Comparison of ENCODE assay signal across 8 mouse cellular contexts in the genomic region with DNA sequence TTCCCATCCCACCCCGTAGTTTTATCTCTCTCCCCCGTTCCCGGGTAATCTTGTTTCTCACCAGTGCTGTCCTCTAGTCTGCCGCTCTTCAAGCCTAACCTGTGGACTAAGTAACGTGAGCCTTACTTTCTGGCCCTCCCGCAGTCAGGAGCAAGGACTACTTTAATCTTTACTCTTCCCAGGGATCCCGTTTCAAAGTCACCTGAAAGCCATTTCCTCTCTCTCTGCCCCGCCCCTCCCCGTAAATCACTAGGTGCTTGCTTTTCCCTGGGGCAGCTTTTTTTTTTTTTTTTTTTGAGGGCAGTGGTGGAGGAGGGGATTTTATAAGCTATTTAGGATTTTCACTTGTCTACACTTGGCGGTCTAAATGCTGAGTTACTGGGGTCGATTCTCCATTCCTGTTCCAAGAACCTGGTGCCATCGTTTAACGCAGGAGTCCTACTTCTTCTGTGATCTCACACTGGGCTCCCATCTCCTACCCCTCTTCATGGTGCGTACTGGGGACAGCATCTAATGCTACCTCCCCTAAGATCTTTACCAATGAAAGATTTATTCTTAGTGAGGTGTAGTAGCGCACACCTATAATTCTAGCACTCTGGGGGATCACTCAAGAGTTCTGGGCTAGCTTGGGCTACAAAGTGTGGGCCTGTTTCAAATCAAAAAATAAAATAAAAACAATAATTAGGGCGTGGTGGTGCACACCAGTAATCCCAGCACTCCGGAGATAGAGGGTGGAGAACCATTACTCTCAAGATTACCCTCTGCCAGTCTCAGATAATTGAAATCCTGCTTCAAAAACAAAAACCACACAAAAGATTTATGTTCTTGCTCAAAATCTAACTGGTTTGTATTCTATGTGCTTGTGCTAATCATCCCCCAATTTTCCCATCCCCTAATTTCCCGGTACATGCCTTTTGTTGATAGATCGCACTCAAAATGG. TPM values are rescaled to one million over a fixed set of nuclear protein-coding genes. Genes with fewer than 3 reads are reported as not detected.
DNase-seq lines count a peak whose midpoint lies in the region; ATAC-seq lines count a peak whose summit lies in the region.

No protein-coding gene starts in this region.

- peak overlapping the region; percentile 92 for H3K9ac ChIP-seq in heart, embryonic 13.5 days
- peak overlapping the region; percentile 61; the same call in 1 of the 2 replicates for H3K9ac ChIP-seq in midbrain, embryonic 13.5 days (replicated peaks)

- no peak for ATAC-seq in heart, embryonic 13.5 days (ENCODE audit: extremely low read depth, insufficient number of reproducible peaks, low FRiP score, low TSS enrichment)
- no peak for ATAC-seq in midbrain, embryonic 13.5 days

- H3K36me3 ChIP-seq in heart, embryonic 13.5 days: no peaks in the 10 kb centered on the region
- no peaks in the 10 kb centered on the region for H3K36me3 ChIP-seq in embryonic facial prominence, embryonic 10.5 days (replicated peaks)
- H3K36me3 ChIP-seq in midbrain, embryonic 13.5 days: no peaks in the 10 kb centered on the region

- no peaks in the 10 kb centered on the region for H3K9me3 ChIP-seq in heart, embryonic 13.5 days
- no peaks in the 10 kb centered on the region for H3K9me3 ChIP-seq in embryonic facial prominence, embryonic 10.5 days
- H3K9me3 ChIP-seq in midbrain, embryonic 13.5 days: no peaks in the 10 kb centered on the region

- peak overlapping the region; percentile 71 for H3K4me3 ChIP-seq in heart, embryonic 13.5 days
- H3K4me3 ChIP-seq in embryonic facial prominence, embryonic 10.5 days: peak overlapping the region; percentile 82
- H3K4me3 ChIP-seq in midbrain, embryonic 13.5 days (replicated peaks): peak overlapping the region; percentile 58

- H3K4me1 ChIP-seq in heart, embryonic 13.5 days: peaks cover 46% of the 10 kb centered on the region
- H3K4me1 ChIP-seq in embryonic facial prominence, embryonic 10.5 days: peaks cover 59% of the 10 kb centered on the region
- peaks cover 27% of the 10 kb centered on the region for H3K4me1 ChIP-seq in midbrain, embryonic 13.5 days (replicated peaks)

- no peak for DNase-seq in heart, adult 8-10 months (ENCODE audit: low spot score)
- peak; percentile 45 for DNase-seq in embryonic facial prominence, embryonic 10.5 days (ENCODE audit: low spot score)
- DNase-seq in kidney, adult 18-20 months: peak; percentile 75
- DNase-seq in layer of hippocampus, postnatal 25 days (ENCODE audit: extremely low spot score in 1 of 2, low spot score in 1 of 2): no peak
- DNase-seq in spleen, postnatal 14 days (ENCODE audit: low spot score in 2 of 2): no peak
- DNase-seq in T-cell, adult 2 months (ENCODE audit: low spot score): no peak

- peaks cover 32% of the 10 kb centered on the region for H3K27me3 ChIP-seq in heart, embryonic 13.5 days (replicated peaks)
- H3K27me3 ChIP-seq in embryonic facial prominence, embryonic 10.5 days (replicated peaks; ENCODE audit: low read depth, poor library complexity, severe bottlenecking): peaks cover 88% of the 10 kb centered on the region
- H3K27me3 ChIP-seq in midbrain, embryonic 13.5 days: peaks cover 86% of the 10 kb centered on the region

- peak overlapping the region; percentile 95 for H3K4me2 ChIP-seq in heart, embryonic 13.5 days
- H3K4me2 ChIP-seq in midbrain, embryonic 13.5 days (replicated peaks): peak overlapping the region; percentile 93

- H3K27ac ChIP-seq in heart, embryonic 13.5 days (replicated peaks): 0 out of 2 replicates have a peak overlapping the region, but pooled peaks have one; percentile 89
- no peak overlapping the region for H3K27ac ChIP-seq in embryonic facial prominence, embryonic 10.5 days (replicated peaks)
- H3K27ac ChIP-seq in midbrain, embryonic 13.5 days: no peak overlapping the region

- WGBS in heart, embryonic 13.5 days: 6% methylated on average over 19 of the region's 19 CpGs
- WGBS in embryonic facial prominence, embryonic 10.5 days: 2% methylated on average over 19 of the region's 19 CpGs
- 3% methylated on average over 19 of the region's 19 CpGs for WGBS in midbrain, embryonic 13.5 days

RNA-seq across cellular contexts. Expression of a gene that starts 1.6 kb away (rescaled TPM):
- polyA plus RNA-seq in heart, embryonic 13.5 days (2015; fragmentation: Nextera tagmentation; extraction: Ambion mirVana): 6.5 and 7.2 TPM in 2 replicates
- total RNA-seq in heart, adult 8-10 months (2022): 10 to 100 TPM; 11.4 to 14.3 (median 13.2) TPM
- 3.3 and 3.9 TPM in 2 replicates for polyA plus RNA-seq in embryonic facial prominence, embryonic 10.5 days (2016; fragmentation: Nextera tagmentation; extraction: Ambion mirVana)
- polyA plus RNA-seq in midbrain, embryonic 13.5 days (2015; fragmentation: Nextera tagmentation; extraction: Ambion mirVana): 0.78 and 1.4 TPM in 2 replicates
- 10 to 100 TPM; 23.2 to 27.5 TPM for total RNA-seq in layer of hippocampus, postnatal 25 days (2021)

Comparison
In these comparisons a context has a peak if more than half of its experiments do, and no peak if none do; other contexts are left out.
1. DNase-seq: peak in embryonic facial prominence, embryonic 10.5 days (single experiment) and kidney, adult 18-20 months (single experiment); none in heart, adult 8-10 months (single experiment), layer of hippocampus, postnatal 25 days (0 of 2), spleen, postnatal 14 days (0 of 2) and T-cell, adult 2 months (single experiment).
2. Peak in every context shown above with its lines, with median percentiles within 50 percentile points of each other: H3K4me3 ChIP-seq.